Mouse (Mus musculus): ENCODE measurements around the gene Per1.

Gene Per1

DNA sequence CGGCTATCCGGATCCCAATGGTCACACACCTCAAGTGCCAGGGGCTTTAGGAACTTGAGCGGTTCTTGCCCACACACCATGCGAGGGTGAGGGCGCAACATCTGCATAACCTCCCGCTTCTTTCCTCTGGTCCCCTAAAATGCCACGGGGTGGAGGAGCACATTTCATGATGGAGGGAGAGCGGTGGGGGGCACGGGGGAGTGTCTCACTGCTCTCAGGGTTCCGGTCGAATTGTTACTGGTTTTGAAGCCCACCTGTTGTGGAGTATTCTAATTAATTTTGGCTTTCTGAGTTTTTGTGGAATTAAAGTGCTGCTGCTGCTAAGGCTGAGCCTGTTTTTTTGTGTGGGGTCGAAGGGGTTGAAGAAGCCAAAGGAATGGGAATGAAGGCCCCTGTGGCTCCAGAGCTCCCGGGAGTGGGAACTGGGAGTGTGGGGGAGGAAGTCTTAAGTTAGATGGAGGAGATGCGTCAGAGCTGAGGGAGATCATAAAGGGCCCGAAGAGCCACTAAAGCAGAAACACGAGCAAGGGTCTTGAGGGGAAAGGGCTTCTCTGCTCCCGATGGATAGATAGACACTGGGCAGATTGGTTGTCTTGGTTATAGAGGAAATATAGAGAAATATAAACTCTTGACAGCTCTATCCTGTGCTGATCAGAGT is 33.6 kb upstream of the Per1 start:
- TF ChIP-seq GATA4 (IDR thresholded peaks at IDR 0.05; ENCODE audit: insufficient replicate concordance, low read length), result no peak

DNA sequence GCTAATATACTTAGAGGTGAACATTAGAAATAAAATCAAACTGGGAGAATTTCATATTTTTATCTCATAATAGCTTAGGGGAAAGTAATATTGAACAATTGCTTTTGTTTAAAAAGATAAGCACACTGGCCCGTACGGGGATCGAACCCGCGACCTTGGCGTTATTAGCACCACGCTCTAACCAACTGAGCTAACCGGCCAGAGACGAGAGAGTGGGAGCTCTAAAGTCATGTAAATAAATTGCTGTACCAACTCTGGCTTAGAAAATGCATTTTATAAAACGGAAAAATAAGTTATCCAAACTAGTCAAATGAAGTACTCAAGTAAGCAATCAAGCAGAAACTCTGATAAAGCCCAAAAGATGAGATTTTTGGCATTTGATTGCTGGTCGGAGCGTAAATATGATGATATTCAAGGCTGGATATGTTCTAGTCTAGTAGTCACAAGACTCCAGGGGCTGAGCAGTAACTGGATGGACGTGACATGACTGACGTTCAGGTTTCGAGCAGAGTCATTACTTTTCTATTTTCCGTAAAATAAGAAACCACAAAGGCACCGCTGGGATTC is 32.7 kb upstream of the Per1 start:
- TF ChIP-seq GATA4 (IDR thresholded peaks at IDR 0.05; ENCODE audit: insufficient replicate concordance, low read length), result peak; percentile 77; the same call in 1 of the 2 replicates

DNA sequence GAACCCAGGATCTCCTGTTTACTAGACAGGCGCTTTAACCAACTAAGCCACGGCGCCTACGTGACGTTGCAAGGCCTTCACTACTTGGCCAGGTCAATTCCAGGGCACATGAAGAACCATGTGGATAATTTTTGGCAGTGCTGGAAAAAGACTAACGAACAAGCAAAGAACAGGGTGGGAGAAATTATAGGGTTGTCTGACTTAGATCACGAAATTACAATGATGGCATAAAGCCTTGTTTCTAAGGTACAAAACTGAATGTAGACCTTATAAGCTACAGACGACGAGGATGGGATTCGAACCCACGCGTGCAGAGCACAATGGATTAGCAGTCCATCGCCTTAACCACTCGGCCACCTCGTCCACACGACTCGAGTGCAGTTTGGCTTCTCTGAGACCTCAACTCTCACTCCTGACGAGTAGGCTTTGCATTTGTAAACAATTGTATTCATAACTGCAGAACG is 32.2 kb upstream of the Per1 start:
- TF ChIP-seq GATA4 (IDR thresholded peaks at IDR 0.05; ENCODE audit: insufficient replicate concordance, low read length), result peak; percentile 52; the same call in 1 of the 2 replicates

DNA sequence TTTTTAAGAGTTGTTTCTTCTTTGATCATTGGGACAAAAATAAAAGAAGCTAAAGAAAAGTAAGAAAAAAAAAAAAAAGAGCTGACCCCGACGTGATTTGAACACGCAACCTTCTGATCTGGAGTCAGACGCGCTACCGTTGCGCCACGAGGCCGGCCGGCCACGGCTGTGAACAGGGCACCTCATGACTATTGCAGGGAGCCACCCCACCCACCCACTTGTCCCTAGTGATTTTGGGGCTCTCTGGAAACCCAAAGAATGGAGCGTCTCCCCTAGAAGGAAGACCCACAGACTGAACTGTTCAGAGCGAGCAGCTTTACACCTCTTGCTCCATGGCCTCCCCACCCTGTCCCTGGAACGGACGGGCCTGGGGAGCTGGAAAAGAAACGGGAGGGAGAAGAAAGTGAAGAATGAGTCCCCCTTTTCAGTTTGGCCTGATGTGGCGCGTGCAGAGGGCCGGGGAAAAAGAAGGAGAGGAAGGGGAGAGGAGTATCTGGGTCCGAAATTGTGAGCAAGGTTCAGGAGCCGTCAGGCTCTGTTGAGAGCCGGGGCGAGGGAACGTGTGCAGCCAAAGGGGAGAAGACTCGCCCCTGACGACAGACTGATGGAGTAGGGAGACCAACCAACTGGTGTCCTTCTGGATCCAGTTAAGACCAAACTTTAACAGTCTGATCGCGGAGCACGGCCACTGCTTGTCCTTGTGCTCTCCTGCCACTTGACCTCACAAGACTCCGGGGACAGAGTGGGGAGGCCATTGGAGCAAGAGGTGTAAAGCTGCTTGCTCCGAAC is 31.4 kb upstream of the Per1 start:
- no peak; the same call in 1 of the 2 replicates for TF ChIP-seq GATA4 (IDR thresholded peaks at IDR 0.05; ENCODE audit: insufficient replicate concordance, low read length)

DNA sequence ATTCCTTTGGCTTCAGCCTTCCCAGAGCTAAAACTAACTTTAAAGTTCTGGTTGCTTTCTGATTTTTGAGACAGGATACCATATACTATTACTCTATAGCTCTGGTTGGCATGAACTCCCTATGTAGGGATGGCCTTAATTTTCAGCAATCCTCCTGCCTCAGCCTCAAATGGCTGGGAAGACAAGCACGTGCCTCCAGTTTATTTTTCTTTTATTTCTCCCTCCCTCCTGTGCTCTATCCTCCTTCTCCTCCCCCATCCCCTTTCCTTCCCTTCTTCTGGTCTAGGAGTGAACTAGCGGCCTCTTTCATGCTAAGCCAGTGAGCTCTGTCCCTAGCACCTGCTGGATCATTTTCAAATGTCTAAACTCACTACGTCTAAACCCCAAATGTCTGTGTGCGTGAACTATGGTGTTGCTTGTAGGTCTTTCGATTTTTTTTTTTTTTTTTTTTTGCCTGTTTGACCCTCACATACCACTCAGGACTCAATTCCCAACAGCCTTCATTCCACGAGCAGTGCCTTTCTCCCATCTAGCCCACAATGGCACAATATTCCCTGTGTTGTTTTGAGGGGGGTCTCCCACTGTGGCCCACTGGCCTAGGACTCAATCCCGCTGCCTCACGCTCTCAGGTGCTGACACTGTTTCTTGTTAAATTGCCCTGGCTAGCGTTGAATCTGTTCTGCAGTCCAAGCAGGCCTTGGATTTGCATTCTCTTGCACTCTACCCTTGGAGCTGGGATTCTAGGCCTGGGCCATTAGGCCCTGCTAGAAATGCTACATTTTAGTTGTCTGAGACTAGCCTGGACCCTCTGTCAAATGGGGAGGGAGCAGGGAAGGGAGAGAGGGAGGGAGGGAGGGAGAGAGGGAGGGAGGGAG is 30.5 kb upstream of the Per1 start:
- no peak for TF ChIP-seq GATA4 (IDR thresholded peaks at IDR 0.05; ENCODE audit: insufficient replicate concordance, low read length)

DNA sequence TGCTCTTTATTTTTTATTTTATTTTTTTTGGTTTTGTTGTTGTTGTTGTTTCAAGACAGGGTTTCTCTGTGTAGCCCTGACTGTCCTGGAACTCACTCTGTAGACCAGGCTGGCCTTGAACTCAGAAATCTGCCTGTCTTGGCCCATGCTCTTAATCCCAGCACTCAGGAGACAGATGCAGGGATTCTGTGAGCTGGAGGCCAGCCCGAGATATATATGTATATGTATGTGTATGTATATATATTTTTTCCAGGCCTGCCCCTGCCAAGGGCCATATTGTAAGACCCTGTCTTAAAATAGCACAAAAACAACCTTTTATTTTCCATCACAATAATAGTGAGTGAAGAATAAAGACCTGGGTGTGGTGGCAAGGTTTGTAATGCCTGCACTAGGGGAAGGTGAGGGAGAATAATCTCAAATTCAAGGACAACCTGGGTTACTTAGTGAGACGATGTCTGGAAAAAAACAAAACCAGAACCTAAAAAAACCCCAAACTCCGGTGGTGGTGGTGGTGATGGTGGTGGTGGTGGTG is 29.6 kb upstream of the Per1 start:
- no peak for TF ChIP-seq GATA4 (IDR thresholded peaks at IDR 0.05; ENCODE audit: insufficient replicate concordance, low read length)

DNA sequence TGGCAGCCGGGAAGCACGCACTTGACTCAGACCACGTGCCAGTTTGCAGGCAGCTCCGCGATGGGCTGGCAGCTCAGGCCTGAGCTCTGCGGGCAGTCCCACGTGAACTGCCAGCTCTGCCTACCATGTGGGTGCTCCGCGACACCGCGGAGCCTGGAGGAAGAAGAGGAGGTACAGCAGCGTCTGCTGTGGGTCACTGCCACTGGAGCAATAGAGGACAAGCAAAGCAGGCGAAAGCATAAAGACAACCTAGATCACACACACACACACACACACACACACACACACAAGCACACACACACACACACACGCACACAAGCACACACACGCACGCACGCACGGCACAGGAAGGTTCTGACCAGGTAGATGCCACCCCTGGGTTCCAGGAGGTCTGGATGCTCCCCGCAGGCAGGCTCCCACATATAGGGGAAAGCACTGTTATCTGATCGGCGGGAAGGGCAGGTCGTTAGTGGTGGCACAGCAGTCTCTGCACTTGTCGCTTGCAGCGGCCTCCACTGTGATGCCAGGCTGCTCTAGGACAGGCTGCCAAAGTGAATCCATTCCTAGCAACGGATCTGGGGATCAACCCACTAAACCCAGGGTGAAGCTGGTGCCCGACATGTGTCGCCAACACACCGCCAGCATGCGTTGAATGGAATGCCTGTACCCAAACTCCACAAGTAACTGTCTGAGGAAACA is 28.7 kb upstream of the Per1 start:
- TF ChIP-seq GATA4 (IDR thresholded peaks at IDR 0.05; ENCODE audit: insufficient replicate concordance, low read length), result 0 out of 2 replicates have a peak, but pooled peaks have one; percentile 15

DNA sequence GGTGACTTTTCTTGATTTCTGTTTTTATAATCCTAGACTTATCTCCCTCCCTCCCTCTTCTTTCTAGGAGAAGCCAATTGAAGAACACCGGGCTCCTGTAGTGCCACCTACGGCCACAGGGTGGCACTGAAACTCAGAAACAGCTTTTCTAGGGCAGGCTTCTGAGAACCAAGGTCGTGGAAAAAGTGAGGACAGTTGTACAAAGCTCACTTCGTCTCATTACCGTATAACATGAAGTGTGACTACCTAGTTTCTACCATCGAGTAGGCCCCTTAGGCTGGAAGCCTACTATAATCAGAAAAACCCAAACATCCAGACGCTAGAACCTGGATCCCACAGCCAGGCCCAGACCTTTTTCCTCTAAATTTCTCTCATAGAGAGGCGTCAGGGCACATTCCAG is 28.1 kb upstream of the Per1 start:
- no peak for TF ChIP-seq GATA4 (IDR thresholded peaks at IDR 0.05; ENCODE audit: insufficient replicate concordance, low read length)

DNA sequence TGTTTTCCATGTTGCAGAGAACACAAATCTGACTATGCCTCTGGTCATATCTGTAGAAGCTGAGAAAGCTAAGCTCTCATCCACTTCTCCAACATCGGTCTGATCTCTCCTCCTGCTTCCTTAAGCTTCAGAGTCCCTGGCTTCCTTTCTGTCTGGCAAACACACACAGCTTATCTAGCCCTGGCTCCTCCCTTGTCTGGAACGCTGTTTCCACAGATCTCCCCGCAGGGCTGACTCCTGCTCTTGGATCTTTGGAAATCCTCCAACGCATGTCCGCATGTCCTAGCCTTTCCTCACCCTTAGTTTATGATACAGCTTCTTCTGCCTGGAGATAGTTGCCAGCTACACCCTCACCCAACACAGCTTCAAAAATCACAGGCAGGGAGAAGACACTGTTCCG is 27.4 kb upstream of the Per1 start:
- peak; percentile 82; the same call in 1 of the 2 replicates for TF ChIP-seq GATA4 (IDR thresholded peaks at IDR 0.05; ENCODE audit: insufficient replicate concordance, low read length)

DNA sequence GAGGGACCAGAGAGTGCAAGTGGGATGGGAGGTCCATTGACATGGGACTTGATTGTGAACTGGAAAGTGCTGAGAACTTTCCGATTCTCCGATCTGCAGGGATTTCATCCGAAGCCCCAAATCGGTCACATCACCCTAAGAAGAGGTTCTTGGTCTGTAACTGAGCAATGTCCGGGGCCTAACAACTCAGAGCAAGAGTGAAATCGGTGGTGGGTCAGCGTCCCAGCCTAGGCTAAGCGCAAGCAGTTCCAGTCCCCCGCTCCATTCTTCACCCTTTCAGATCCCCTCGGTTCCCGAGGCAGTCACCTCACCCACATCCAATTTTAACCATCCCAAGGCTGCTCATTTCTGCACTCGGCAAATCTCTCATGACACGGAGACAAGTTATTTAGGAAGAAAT is 24.9 kb upstream of the Per1 start:
- no peak for TF ChIP-seq GATA4 (IDR thresholded peaks at IDR 0.05; ENCODE audit: insufficient replicate concordance, low read length)

DNA sequence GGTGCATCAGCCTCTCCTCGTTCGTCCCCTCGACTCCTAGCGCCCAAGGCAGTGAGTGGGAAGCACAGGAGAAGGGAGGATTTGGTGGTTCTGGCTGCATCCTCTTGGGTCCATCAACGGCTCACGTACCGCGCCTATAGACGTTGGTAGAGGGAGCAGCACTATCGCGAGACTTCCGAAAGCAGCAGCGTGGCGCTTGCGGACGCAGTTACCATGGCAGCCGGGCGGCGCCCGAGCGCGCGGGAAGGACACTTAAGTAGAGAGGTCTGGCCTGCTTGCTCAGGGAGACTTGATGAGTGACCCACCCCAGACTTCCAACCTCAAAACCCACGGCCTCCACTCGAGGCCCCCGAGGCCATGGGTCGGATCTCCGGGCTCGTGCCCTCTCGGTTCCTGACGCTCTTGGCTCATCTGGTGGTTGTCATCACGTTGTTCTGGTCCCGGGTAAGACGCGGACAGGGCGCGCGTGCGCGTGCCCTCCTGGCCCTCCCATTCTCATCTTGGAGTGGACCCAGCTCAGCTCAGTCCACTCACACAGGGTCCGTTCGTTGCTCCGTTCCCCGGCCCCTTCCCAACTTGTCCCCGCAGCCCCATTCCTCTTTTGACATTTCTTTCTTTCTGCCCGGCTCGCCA is 24.3 kb upstream of the Per1 start, which contains the start of gene Tmem107:
TSS of gene Tmem107 (plus strand) at position 217 of the 633 bp plus-strand sequence.
- no peak for TF ChIP-seq GATA4 (IDR thresholded peaks at IDR 0.05; ENCODE audit: insufficient replicate concordance, low read length)

DNA sequence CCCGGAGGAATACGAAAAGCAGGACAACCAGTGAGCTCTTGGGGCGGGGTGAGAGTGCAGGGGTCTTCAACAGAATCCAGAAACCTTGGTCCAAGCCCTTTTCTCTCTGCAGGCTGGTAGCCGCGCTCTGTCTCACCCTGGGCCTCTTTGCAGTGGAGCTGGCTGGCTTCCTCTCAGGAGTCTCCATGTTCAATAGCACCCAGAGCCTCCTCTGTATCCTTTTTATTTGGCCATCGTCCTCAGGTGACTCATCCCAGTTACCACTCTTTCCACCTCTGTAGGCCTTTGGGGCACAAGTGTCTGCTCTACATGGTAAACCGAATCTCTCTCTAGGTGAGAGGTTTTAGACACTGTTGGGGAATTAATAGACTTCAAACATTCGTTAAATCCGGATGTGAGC is 23.8 kb upstream of the Per1 start:
- TF ChIP-seq GATA4 (IDR thresholded peaks at IDR 0.05; ENCODE audit: insufficient replicate concordance, low read length), result no peak

DNA sequence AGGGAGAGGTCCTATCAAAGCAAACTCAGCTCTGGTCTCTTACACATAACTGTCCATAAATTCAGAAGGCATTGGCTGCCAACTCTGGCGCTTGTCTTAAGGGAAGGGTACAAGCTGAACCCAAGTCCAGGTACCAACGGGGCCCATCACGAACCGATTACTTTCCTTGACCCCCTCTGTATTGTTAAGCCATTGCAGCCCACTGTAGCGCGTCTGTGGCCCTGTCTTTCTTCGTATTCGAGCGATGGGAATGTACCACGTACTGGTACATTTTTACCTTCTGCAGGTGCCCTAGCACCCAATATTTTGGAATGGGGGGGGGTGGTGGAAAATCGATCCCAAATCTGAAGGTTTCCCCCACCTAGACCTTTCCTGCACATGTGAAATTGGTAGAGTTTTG is 22.8 kb upstream of the Per1 start:
- no peak for TF ChIP-seq GATA4 (IDR thresholded peaks at IDR 0.05; ENCODE audit: insufficient replicate concordance, low read length)

DNA sequence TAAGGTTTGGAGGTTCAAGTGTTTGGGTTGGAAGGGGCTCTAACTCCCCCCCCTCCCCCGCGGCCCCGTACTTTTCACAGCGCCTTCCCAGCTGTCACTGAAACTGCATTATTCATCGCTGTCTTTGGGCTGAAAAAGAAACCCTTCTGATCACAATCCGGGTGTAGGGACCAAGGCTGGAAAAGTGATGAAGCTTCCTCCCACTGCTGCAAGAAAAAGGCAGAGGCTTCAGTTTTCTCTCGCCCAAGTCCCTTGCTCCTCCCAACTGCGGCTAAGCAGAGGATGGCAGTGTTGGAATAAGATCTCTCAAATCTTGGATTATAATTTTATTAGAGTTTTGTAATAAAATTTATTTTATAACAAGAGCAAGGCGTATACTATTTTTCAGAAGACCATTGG is 22.4 kb upstream of the Per1 start:
- no peak for TF ChIP-seq GATA4 (IDR thresholded peaks at IDR 0.05; ENCODE audit: insufficient replicate concordance, low read length)
